Mouse (Mus musculus) ES-E14 (cell line): Measurements from ENCODE around the gene Bod1l.

ENCODE experiments used
- CHD2 ChIP-seq: IDR thresholded peaks from 2 replicates; pipeline ENCODE4 v1.6.1; 2014; ENCODE audit warnings: mild to moderate bottlenecking, low read depth, low read length, inconsistent platforms
- HCFC1 ChIP-seq: IDR thresholded peaks from 2 replicates; pipeline ENCODE4 v1.6.1; 2012; ENCODE audit warnings: low read length, inconsistent platforms, borderline replicate concordance; ENCODE audit not compliant: insufficient read depth
- MAFK ChIP-seq: IDR thresholded peaks from 2 replicates; pipeline ENCODE4 v1.6.1; 2014; ENCODE audit warnings: mild to moderate bottlenecking, low read depth, low read length, inconsistent platforms; ENCODE audit not compliant: insufficient read depth
- ZC3H11A ChIP-seq: IDR thresholded peaks from 2 replicates; pipeline ENCODE4 v1.6.1; 2012; ENCODE audit warnings: low read depth, mild to moderate bottlenecking, inconsistent platforms, low read length, borderline replicate concordance
- ZNF384 ChIP-seq: IDR thresholded peaks from 2 replicates; pipeline ENCODE4 v1.6.1; 2012; ENCODE audit warnings: low read depth, low read length, inconsistent platforms

- TF ChIP-seq MAFK (no peak), ZC3H11A (no peak), HCFC1 (no peak), ZNF384 (no peak), CHD2 (no peak)
Observed at GRCm38 (mm10) chr5:41805085-41805484, 39.0 kb downstream of the Bod1l start.
